Mouse (Mus musculus): ENCODE measurements around the gene Sfr1.

Gene Sfr1

DNA sequence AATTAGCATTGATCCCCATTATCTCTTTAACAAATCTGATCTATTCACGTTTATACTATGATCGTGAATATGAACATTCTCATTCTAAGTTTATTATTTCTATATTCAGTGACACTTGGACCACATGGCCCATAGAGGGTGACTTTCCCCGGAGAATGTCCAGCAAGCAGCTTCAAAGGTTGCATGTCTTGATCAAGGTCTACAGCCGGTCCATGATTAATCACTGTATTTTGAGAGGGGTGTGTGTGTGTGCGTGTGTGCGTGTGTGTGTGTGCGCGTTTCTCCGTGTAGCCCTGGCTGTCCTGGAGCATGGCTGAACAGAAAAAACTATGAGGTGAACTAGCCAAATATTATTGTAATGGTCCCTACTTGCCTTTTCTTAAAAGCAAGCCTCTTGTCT lies 21.0 kb downstream of the Sfr1 start:
- no peak for DNase-seq (ENCODE audit: low read depth, low spot score)

DNA sequence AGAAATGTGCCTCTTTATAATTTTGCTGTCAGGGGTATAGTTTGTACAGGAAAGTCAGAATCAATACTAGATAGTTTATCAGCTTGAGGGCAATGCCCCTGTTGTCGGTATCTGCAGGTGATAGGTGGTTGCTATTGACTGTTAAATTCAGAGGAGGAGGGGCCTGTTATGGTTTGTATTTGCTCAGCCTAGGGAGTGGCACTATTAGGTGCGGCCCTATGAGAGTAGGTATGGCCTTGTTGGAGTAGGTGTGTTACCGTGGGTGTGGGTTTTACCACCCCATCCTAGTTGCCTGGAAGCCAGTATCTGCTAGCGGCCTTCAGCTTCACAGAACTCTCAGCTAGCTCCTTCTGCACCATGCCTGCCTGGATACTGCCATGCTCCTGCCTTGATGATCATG lies 22.4 kb downstream of the Sfr1 start:
- DNase-seq (ENCODE audit: low read depth, low spot score): no peak

DNA sequence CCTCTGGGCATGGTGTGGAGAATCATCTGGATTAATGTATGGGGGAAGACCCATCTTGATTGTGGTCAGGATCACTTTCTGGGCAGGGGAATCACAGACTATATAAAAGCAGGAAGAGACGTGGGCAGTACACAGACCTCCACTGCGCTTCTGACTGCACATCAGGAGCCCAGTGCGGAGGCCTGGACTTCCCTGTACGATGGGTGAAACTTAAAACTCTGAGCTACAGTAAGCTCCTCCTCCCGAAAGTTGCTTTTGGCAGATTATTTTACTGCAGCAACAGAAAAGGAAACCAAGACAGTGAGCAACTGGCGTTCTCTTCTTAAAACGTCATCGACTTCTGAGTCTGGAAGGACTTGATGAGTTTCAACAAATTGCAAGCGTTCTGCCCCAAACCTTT lies 23.4 kb downstream of the Sfr1 start:
- DNase-seq (ENCODE audit: low read depth, low spot score): peak; percentile 23

DNA sequence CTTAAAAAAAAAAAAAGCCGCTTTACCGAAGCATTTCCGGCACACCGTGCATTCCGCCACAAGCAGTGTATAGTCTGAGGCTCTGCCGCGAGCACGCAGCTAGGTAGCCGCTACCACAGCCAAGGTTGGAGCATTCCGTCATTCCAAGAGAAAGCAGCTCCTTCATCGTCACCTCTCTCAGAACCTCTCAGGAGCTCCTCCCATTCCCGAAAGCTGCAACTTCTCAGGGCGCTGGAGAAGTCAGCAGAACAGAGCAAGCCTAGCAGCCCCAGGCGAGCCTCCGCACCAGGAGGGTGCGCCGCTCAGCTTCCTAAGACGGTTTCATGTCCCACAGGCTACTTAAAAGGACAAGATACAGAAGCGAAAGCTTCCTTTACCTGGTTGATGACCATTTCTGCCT lies 24.1 kb downstream of the Sfr1 start:
- peak; percentile 13 for DNase-seq (ENCODE audit: low read depth, low spot score)

DNA sequence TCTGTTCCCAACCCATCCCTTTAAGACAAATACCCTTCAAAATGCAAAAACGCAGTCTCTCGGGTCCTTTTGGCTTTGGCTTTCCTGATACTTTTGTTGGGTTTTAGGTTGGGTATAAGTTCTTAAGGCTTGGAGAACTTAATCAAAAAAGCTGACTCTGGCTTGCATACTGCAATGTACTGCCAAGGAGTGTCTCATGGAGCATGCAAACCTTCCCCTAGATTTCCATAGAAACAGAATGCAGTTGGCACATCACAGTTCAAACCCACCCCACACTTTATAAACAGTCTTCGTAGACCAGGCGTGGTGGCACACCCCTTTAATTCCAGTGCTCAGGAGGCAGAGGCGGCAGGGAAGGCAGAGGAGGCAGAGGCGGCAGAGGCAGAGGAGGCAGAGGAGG lies 46.4 kb downstream of the Sfr1 start:
- no peak for DNase-seq (ENCODE audit: low read depth, low spot score)

DNA sequence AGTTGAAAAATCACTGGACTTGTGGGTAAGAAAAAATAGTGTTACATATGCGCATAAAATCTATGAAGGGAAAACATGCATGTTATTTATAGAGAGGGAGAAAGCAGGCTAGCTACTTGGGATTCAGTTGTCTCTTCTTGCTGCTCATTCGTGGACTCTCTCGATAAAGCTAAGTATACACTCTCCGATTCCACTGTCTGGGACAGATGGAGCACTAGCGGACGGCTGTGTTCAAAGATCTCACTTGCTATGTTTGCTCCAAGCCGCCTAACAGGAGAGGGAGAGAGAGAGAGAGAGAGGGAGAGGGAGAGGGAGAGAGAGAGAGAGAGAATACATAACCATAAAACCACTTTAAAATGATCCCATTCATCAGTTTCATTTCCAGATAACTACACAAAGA lies 48.7 kb downstream of the Sfr1 start:
- no peak for DNase-seq (ENCODE audit: low read depth, low spot score)

DNA sequence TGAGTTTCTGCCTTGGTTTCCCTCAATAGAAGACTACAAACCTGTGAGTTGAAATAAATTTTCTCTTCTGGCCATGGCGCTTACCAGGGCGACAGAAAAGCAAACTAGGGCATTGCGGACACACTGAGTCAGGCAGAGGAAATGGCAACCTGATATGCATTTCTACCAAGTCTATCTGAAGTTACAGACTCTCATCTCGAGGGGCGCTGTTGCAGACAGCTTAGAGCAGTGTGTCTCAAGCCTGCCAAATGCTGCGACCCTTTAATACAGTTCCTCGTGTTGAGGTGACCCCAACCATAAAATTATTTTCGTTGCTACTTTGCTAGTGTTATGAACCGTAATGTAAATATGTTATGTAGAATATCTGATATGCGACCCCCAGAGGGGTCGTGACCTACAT lies 49.5 kb downstream of the Sfr1 start:
- DNase-seq (ENCODE audit: low read depth, low spot score): no peak

DNA sequence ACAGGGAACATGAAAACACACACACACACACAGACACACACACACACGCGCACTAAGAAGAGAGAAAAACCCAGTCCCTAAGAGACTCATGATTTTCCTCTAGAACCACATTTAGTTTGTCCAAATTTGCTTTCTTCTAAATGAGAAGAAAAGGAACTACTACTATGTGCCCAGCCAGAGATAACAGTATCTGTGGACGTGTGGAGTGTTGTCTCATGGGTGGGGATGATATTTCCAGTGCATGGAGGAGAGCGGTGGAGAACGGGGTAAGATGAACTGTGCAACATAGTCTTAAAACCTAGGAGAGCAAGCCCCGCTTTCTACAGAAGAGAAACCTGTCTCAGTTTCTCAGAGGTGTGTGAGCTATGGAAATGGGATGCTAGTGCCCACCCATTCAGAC lies 52.4 kb downstream of the Sfr1 start:
- no peak for DNase-seq (ENCODE audit: low read depth, low spot score)

Measured in CD4-positive helper T cell, adult 2 months (primary cell).